Comparison of ENCODE assay signal across 8 mouse cellular contexts in genomic region chr11:118145771-118146351, GRCm38 (mm10). TPM values are rescaled to one million over a fixed set of nuclear protein-coding genes. Genes with fewer than 3 reads are reported as not detected.
DNase-seq lines count a peak whose midpoint lies in the region; ATAC-seq lines count a peak whose summit lies in the region.

No protein-coding gene starts in this region.

- no peak overlapping the region for H3K9ac ChIP-seq in neural tube, embryonic 13.5 days
- peak overlapping the region; percentile 11; the same call in 1 of the 2 replicates for H3K9ac ChIP-seq in heart, embryonic 11.5 days (ENCODE audit: low read depth, low read length)
- no peak overlapping the region for H3K9ac ChIP-seq in midbrain, embryonic 15.5 days

- H3K4me1 ChIP-seq in neural tube, embryonic 13.5 days (replicated peaks): peaks cover 26% of the 10 kb centered on the region
- H3K4me1 ChIP-seq in heart, embryonic 11.5 days (ENCODE audit: control insufficient read depth, insufficient read depth, low read length): peaks cover 20% of the 10 kb centered on the region
- peaks cover 9% of the 10 kb centered on the region for H3K4me1 ChIP-seq in midbrain, embryonic 15.5 days

- no peaks in the 10 kb centered on the region for H3K36me3 ChIP-seq in neural tube, embryonic 13.5 days
- no peaks in the 10 kb centered on the region for H3K36me3 ChIP-seq in heart, embryonic 11.5 days (ENCODE audit: control insufficient read depth, insufficient read depth, low read length)
- no peaks in the 10 kb centered on the region for H3K36me3 ChIP-seq in midbrain, embryonic 15.5 days (replicated peaks)

- H3K27me3 ChIP-seq in neural tube, embryonic 13.5 days: no peaks in the 10 kb centered on the region
- H3K27me3 ChIP-seq in heart, embryonic 11.5 days (ENCODE audit: control insufficient read depth, insufficient read depth, low read length): no peaks in the 10 kb centered on the region
- no peaks in the 10 kb centered on the region for H3K27me3 ChIP-seq in midbrain, embryonic 15.5 days (replicated peaks)

- 78% methylated on average over 16 of the region's 16 CpGs for WGBS in neural tube, embryonic 13.5 days
- WGBS in heart, embryonic 11.5 days (ENCODE audit: insufficient replicate concordance): 69% methylated on average over 16 of the region's 16 CpGs
- WGBS in midbrain, embryonic 15.5 days: 75% methylated on average over 16 of the region's 16 CpGs

- H3K4me2 ChIP-seq in neural tube, embryonic 13.5 days: no peak overlapping the region
- H3K4me2 ChIP-seq in heart, embryonic 11.5 days: no peak overlapping the region
- H3K4me2 ChIP-seq in midbrain, embryonic 15.5 days: no peak overlapping the region

- peak overlapping the region; percentile 15; the same call in 1 of the 2 replicates for H3K27ac ChIP-seq in neural tube, embryonic 13.5 days (replicated peaks)
- peak overlapping the region; percentile 47 for H3K27ac ChIP-seq in heart, embryonic 11.5 days (ENCODE audit: low read depth, low read length)
- H3K27ac ChIP-seq in midbrain, embryonic 15.5 days: no peak overlapping the region

- ATAC-seq in neural tube, embryonic 13.5 days (ENCODE audit: low read depth): no peak
- ATAC-seq in heart, embryonic 11.5 days (replicated peaks; ENCODE audit: insufficient number of reproducible peaks, low FRiP score, low TSS enrichment): no peak
- ATAC-seq in midbrain, embryonic 15.5 days (replicated peaks): no peak

- H3K9me3 ChIP-seq in neural tube, embryonic 13.5 days: no peaks in the 10 kb centered on the region
- no peaks in the 10 kb centered on the region for H3K9me3 ChIP-seq in heart, embryonic 11.5 days (replicated peaks; ENCODE audit: control insufficient read depth, low read length)
- H3K9me3 ChIP-seq in midbrain, embryonic 15.5 days: no peaks in the 10 kb centered on the region

- DNase-seq in neural tube, embryonic 10.5 days (ENCODE audit: extremely low spot score, low spot score): no peak
- DNase-seq in kidney, postnatal 25 days: peak; percentile 57 to 86
- peak; percentile 94 for DNase-seq in naive thymus-derived CD4-positive, alpha-beta T cell, adult 2 months (ENCODE audit: low read depth)
- no peak for DNase-seq in embryo, embryonic 9.5 days (ENCODE audit: extremely low spot score)
- no peak for DNase-seq in frontal cortex, postnatal 25 days (ENCODE audit: low spot score in 2 of 2)

- H3K4me3 ChIP-seq in neural tube, embryonic 13.5 days: no peak overlapping the region
- H3K4me3 ChIP-seq in heart, embryonic 11.5 days (ENCODE audit: low read depth, low read length): no peak overlapping the region
- H3K4me3 ChIP-seq in midbrain, embryonic 15.5 days: no peak overlapping the region

RNA-seq across cellular contexts. Expression of gene Dnah17, which starts 15.4 kb away (rescaled TPM):
- polyA plus RNA-seq in neural tube, embryonic 13.5 days (2015; fragmentation: Nextera tagmentation; extraction: Ambion mirVana): 0.22 and 0.23 TPM in 2 replicates
- 0.04 and 0.20 TPM in 2 replicates for polyA plus RNA-seq in heart, embryonic 11.5 days (2014; fragmentation: Nextera tagmentation; extraction: Ambion mirVana)
- 0.23 and 0.34 TPM in 2 replicates for polyA plus RNA-seq in midbrain, embryonic 15.5 days (2015; fragmentation: Nextera tagmentation; extraction: Ambion mirVana)

Comparison
In these comparisons a context has a peak if more than half of its experiments do, and no peak if none do; other contexts are left out.
1. DNase-seq: peak in kidney, postnatal 25 days (2 of 2) and naive thymus-derived CD4-positive, alpha-beta T cell, adult 2 months (single experiment); none in neural tube, embryonic 10.5 days (single experiment), embryo, embryonic 9.5 days (single experiment) and frontal cortex, postnatal 25 days (0 of 2).